Mouse (Mus musculus): ENCODE measurements around the gene Dab1.

Gene Dab1

DNA sequence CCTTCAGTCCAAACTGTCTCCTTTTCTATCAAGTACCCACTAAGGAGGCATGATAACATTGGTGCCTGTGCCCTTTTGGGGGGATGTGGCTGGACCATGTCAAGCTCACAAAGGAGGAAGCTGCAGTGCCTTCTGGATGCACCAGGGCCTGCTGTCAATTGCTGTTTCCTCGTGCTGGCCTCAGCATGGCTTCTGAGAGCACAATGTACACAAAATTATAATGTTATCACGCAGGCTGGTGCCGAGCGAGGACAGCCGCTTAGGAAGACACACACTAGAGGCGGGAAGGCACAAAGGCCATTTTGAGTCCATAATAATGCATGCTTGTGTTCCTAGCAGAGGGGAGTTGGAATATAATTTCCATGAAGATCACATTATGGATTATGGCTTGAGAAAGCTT is 81.2 kb downstream of the Dab1 start:
- no peak for DNase-seq (ENCODE audit: low spot score)

DNA sequence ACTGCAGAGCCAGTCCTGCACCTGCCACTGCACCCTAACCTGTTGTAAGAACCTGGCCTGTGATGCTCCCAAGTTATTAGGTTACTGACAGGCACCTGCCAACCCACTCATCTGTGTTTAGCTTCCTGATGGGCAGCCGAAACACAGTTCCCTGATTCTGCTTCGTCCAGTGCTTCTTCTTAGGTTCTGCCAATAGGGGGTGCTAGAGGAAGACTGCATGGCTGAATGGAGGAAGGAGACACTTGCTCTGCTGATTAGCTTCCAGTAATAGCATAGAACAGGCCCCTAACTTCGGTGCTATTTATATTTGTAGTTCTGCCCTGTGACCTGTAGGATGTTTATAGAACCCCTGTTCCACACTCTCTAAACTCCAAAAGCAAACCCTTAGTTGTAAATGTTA is 83.0 kb downstream of the Dab1 start:
- no peak for DNase-seq (ENCODE audit: low spot score)

DNA sequence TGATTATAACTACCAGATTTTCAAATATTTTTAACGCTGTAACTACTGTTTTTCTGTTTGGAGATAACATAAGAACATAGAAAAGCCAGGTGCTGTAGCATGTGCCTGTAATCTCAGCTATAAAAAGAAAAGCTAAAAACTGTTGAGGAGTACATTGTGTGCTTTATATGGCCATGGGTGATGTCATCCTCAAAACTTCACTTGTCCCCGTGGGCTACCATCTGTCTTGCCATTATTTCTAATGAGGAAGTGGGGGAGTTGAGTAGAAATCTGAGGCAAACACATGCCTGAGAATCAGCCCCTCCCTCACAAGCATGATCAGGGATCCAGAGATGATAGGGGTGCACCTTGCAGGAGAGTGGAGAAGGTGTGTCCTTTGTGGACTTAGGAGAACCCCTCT is 85.3 kb downstream of the Dab1 start:
- DNase-seq (ENCODE audit: low spot score) = no peak

DNA sequence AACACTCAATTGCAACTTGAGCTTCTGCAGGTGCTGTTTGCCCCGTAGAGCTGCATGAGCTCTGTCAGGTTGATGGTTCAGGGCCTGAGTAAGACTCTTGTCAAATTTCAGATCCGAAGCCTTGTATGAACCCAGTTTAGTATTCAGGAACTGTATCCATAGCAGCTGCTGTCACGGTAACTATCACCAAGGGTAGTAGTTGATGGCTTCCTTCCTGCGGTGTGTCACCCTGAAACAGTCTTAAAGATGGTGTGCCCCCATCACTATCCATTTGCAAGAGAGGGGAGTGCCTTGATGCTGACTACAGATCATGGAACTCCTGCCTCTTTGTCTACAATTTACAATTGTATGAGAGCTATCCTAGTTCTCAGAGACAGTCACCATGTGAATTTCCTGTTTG is 87.3 kb downstream of the Dab1 start:
- no peak for DNase-seq (ENCODE audit: low spot score)

DNA sequence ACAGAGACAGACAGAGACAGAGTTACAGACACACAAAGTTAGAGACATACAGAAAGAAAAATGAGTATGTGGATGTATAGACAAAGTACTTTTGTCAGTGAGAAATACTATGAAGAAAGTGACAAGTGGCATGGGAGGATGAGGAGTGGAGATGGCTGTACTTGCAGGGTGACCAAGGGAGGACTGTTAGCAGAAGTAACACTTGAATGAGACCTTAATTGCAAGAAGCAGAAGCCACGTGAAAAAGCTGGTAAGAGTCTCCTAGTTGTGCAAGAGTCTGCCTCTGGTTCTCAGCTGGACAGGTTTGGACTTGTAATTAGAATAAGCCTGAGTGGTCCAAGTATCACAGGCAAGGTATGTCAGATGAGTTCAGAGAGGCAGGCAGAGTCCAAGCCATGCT is 88.0 kb downstream of the Dab1 start:
- DNase-seq (ENCODE audit: low spot score) = no peak

DNA sequence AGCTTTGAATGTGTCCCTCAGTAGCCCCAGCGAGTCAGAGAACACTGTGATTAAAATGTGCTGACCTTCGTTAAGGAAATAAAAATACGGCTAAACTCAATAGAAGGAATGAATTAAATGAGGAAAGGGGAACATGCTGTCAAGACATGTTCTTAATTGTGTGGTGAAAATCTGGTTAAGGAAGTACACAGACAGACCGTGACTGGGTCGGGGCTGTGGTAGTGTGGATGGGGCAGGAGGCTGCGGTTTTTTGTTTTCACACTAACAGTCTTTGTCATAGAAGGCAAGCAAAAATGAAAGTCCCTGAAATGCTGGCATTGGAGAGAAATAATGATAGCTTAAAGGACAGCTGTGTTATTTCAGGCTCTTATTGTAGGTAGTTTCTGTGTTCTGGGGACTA is 92.2 kb downstream of the Dab1 start:
- DNase-seq (ENCODE audit: low spot score) = no peak

DNA sequence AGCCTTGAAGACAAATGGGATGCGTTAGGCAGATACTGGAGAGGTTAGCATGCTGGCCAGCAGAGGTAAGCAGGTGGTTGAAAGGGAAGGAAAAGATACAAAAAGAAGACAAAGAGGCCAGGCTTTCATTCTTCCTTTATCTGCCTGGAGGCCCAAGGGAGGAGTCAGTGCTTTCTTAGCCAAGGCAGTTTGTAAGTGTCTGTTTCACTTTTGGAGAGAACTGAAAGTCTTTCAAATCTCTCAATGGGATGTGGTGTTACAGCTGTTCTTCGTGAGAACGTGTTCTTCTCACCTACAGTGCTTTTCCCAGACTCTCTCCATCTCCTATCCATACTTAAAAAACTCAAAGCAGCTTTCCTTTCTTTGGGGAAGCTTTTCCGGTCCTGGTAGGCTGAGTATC is 94.8 kb downstream of the Dab1 start:
- DNase-seq (ENCODE audit: low spot score) = no peak

DNA sequence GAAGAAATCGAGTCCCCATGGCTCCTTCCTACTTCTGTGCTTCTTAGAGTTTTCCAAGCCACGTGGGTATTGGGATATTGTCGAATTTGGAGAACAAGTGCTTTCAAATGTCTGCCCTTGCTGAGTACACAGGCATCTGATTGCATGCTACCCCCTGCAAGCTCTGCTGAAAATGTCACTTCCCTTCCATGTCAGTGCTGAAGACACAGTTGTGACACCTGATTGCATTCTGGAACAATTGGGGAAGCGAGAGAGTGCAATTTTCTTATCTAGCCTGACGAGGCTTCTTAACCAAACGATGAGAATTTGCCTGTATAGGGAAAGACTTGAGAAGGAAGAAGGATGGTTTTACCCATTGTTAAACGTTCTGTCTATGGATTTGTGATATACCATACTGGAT is 95.8 kb downstream of the Dab1 start:
- no peak for DNase-seq (ENCODE audit: low spot score)

DNA sequence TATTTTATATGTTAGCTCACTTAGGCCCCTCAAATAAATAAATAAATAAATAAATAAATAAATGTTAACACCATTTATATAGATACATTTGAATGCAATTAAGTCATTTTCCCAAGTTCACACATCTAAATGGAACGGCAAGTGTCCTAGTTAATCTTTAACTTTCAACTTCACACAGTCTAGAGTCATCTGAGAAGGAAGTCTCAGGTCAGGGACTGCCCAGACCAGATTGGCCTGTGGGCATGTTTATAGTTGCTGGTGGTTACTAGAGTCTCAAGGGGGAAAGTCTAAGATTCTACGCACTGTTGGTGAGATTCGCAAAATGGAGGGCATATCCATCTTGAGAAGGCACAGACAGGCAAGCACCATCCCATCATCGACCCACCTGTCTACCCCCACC is 96.4 kb downstream of the Dab1 start:
- DNase-seq (ENCODE audit: low spot score) = no peak

DNA sequence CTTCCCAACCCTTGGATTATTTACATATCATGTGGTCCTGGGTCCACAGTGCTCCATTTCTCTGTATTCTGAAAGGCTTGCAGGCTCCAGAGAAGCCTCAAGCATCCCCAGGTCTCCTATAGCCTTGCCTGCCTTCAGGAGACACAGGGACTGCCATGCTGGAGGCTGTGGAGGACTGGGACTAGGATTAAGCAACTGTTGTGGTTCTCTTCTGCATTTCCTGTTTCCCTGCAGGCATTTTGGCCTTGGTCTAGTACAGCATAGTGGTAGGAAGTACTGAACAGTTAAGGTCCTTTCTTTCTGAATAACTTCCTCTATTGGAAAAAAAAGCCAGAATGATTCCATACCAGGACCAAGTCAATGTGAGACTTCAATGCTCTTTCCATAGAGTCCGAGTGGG is 103.6 kb downstream of the Dab1 start:
- DNase-seq (ENCODE audit: low spot score) = no peak

DNA sequence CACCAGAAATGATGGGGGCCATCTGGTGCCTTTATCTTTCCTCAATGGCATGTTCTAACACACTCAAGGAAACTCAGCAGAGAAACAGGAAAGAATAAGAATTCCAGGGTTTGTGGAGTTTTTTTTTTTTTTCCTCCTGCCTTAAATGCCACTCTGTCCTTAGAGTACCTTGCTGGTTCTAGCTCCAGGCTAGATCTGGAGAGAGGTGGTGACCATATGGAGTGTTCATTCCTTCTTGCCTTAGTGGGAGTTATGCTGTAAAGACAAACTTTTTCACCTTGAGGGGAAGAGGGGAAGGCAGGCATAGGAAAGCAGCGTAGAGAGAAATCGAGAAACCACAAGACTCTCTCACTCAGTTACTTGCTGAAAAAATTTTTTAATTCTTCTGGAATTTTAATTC is 107.3 kb downstream of the Dab1 start:
- DNase-seq (ENCODE audit: low spot score) = no peak

DNA sequence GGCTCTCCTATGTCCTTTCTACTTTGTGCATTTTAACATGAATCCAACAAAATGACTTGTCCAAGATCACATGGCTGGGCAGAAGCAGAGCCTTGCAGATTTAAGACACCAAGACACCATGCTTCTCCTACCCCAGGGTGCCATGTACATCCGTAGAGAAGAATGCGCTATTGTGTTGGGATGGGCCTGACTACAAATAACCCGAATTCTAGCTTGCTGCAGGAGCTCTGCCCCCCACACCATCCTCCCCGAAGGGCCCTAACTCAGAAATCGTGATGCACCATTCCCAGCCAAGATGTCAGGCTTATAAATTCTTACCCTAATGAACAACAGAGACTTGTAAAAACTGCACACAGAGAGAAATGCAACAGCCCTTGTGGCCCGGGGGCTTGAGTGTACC is 118.0 kb downstream of the Dab1 start:
- no peak for DNase-seq (ENCODE audit: low spot score)

DNA sequence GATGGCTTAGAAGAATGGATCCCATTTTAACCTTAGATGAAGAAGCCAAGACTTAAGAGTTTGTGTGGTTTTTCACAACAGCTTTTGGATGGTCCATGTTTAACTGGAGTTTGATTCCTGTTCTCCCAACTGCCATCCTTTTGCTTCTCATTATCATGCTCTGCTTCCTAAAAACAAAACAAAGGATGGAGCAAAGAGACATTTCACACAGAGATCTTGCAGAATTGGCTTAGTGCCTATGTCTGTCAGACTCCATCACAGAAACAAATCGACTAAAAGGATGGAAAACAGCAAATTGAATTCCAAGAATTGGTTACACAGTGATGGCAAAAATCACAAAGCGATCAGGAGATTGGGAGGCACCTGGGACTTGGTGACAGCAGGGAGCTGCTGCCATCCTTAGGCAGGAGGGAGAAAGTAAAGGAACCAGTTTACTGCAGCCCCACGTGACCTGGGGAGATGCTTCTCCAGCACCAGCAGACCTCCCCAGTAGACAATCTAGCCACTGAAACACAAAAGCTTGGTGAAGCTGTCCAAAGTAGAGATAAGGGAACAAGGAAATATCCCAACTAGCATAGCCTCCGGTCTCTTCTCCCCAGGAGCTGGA is 132.2 kb downstream of the Dab1 start:
- DNase-seq (ENCODE audit: low spot score) = no peak

DNA sequence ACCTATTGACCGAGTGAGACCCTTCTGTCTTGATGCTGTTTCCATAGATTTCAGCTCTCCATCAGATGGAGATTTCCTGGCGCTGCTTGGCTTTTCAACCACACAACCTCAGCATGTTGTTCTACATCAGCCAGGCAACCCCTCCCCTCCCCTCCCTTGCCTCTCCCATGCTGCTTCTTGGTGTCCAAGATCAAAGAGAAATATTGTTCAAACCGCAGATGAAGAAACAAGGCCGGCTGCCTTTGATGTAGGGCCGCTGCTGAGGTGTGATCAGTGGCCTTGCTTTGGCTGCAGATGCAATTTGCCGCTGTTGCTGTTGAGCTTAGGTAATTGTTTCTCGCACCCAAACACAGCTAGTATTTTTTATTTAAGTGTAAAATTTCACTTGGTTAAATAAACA is 135.4 kb downstream of the Dab1 start:
- no peak for DNase-seq (ENCODE audit: low spot score)

DNA sequence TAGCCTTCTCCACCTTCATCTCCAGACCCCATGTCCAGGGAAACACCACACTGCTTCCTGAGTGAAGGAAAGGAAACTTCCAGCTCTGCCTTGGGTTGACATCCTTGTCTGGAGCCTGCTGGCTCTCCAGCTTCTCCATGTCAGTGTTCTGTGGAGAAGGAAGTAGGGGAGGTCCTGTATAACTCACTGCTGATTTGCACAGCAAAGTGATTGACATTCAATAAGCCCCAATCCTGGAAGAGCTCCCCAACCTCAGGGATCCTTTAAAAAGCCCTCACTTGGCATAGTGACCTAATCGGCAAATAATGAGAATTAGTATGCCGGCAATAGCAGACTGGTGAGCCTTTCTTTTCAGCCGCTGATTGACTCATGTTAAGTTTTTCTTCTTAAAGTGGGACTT is 138.1 kb downstream of the Dab1 start:
- DNase-seq (ENCODE audit: low spot score) = no peak

DNA sequence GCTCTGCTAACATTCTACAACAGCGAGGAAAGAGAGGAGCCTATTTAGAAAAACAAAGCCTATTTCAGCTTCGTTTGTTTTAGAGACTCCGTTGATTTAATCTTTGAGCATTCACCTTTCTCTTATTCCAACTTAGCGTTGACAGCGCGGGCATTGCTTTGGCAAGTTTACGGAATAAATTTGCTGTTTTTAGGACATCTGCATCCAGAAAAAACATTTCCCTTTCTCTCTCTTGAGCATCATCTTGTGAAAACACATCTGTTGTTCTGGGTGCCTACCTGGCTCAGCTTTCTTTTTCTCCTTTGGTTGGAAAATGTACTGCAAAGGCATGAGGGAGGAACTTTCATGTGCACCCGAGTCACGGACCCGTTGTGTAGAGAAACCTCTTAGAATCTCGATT is 143.3 kb downstream of the Dab1 start:
- no peak for DNase-seq (ENCODE audit: low spot score)

DNA sequence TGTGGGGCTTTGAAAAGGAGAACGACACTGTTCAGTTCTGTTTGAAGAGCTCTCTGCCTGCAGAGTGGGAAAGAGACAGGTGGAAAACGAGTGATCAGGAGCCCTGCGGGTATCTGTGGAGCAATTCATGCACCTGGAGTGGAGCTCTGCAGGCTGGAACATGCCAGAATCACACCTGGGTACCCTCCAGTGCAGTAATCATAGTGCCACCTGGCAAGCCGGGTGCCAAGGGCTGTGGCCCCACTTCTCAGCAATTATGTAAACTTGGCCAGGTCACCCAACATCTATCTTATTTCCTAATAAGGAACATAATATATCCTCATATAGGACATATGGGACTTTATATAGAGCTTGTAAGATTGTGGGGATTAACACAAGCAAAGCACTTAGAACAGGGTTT is 156.6 kb downstream of the Dab1 start:
- no peak for DNase-seq (ENCODE audit: low spot score)

DNA sequence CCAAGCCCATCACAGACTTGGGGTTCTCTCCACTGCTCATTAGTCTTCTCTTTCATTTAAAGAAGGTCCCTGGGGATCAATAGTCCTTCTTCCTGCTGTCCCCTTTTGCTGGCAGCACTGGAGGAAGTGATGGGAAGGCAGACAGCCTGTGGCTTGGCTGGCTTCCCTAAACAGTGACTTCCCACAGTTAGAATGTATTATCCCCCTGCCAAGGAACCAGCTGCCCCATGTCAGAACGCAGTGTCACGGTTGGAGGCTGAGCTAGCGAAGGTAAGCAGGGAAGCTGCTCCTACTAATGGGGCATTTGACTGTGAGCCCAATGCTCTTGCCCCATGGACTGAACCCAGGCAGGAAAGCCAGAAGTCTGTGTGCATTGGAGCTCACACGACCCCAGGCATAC is 162.2 kb downstream of the Dab1 start:
- peak; percentile 52 for DNase-seq (ENCODE audit: low spot score)

DNA sequence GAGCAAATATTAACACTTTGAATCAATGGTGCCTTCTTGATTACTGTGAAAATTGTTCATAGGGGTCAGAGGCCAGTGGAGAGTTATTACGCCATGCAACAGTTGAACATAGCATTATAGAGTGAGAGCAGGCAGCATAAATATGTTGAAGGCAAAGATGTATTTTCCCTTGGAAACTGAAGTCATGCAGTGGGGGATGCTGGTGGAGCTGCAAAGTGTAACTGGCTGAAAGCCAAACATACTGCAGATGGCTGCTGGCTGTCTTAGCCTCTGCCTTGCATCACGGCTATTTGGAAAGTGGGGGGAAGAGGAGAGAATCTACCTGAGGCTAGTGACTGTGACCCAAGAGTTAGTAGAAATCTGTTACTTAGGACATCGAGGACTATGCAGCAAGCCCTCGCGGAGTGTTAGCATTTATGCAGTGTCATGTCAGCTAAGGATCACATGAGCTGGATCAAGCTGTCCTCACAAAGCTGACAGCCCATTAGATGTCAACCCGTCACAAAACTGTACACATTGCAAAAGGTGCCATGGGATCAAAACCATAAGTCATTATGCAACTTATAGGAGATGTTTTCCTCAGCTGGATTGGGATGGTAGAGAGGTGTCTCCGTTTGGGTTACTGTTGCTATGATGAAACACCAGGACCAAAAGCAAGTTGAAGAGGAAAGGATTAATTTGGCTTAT is 164.5 kb downstream of the Dab1 start:
- DNase-seq (ENCODE audit: low spot score) = no peak

DNA sequence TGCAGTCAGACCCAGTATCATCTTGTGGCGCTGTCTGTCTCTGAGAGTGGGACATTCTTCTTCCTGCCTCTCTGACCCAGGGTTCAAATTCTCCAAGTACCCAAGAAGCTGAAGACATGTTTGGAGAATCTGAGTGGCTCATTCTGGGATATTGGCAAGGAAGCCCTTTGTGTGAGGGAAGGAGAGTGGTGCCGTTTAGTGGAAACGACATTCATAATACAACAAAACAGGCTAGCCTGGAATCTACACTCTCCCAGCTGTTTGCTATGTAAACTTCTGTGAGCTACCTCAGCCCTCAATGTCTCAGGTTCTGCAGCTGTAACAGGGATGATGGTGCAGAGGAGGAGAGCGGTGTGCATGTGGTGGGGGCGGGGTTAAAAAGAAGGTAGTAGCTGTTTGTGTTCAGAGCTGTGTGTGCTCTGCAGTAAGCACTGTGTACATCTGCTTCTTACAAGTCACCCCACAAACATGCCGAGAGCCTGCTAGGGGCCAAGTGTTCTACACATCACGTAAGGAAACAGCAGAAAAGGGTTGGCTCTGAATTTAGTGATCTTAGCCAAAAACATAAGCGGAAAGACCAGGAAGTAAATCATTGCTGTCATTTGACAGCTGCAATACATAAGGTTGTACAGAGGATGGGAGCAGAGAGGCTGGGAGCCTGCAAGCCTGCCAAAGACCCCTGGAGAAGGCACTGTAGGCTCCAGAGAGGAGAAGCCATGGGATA is 174.6 kb downstream of the Dab1 start:
- DNase-seq (ENCODE audit: low spot score) = no peak

DNA sequence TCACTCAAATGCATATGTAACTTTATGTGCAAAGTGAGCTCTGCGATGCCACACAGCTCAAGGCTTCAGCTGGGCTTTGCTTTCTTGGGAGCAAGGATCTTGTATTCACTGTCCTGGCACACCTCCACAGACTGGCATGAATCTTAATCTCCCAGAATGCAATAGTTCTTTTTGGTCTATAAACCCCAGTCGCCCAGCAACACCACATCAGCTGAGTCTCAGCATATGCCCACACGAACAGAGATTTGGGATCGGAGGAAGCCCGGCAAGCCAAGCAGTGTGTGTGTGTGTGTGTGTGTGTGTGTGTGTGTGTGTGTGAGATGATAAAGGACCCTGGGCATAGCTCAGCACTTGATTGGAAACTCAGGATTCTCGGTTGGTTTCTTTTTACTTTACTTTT is 177.3 kb downstream of the Dab1 start:
- no peak for DNase-seq (ENCODE audit: low spot score)

DNA sequence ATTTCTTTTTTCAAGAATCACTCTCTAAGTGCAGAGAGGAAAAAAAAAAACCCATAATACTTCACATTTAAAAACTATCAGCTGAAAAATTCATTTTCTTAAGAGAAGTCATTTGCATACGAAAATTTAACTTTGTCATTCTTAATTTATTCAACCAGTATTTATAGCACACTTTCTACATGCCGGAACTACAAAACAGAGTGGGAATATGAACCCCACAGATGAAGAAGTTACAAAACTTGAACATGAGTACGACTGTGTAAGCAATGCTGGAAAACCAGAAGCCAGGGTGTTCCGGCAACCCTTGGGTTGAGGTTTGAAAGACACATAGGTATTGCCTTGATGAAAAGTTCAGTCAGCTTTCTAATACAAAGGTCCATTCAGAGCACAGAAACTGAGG is 183.3 kb downstream of the Dab1 start:
- no peak for DNase-seq (ENCODE audit: low spot score)

DNA sequence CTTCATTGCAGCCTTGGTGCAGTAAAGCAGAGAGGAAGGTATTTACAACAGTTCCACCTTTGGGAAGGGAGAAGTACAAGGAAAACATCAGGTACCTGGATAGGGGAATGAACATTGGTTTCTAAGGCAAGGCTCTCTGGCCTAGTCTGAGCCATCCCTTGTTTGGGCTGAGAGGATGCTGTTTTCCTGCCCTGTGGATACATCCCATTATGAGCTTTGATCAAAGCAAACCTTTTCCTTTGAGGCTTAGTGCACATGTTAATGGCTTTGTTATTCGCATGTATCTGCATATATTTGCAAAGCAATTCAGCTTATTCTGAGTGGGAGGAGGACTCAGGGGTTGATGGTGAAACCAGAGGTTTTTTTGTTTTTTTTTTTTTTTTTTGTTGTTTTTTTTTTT is 185.3 kb downstream of the Dab1 start:
- no peak for DNase-seq (ENCODE audit: low spot score)

DNA sequence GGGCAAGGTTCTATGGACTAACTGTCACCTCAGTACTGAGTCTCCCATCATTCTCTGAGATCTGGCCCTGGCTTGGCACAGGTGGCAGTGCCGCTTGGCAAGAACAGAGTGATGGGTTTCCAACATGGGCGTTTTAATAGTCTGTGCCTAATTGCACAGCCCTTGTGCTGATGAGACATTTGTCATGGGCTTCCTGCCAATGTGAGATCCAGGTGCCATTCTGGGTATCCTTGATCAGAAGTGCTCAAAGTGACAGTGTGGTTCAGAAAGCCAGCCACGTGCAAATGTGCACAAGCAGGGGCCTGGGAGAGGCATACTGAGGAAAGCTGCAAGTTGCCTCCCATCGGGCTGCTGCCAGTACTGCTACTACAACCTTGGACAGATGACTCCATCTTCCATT is 203.5 kb downstream of the Dab1 start:
- no peak for DNase-seq (ENCODE audit: low spot score)
